Mouse (Mus musculus) midbrain, embryonic 10.5 days (tissue): Measurements from ENCODE around the gene Gm12830. TPM values are rescaled to one million over a fixed set of nuclear protein-coding genes. Genes with fewer than 3 reads are reported as not detected.

Experiments used
- polyA plus RNA-seq: library from polyadenylated mRNA; unstranded; fragments of >200 nt; fragmentation: Nextera tagmentation; extraction: Ambion mirVana; gene quantifications from 2 replicates; pipeline ENCODE4 v1.2.1, GENCODE M21; 2016

Gm12830 gene
- polyA plus RNA-seq, 1 experiment from 2014 or later = not detected

Other genes starting within 250 kb of the Gm12830 start
- gene Foxd2, start 87.2 kb downstream of the Gm12830 start, polyA plus RNA-seq = 2.1 and 3.3 TPM in 2 replicates
- gene Foxe3, start 104.3 kb downstream of the Gm12830 start, polyA plus RNA-seq = 6.7 and 14.7 TPM in 2 replicates
- 86.4 and 90.7 TPM in 2 replicates for gene Cmpk1, start 165.5 kb downstream of the Gm12830 start, polyA plus RNA-seq
- 19.0 and 21.3 TPM in 2 replicates for gene Stil, start 178.4 kb downstream of the Gm12830 start, polyA plus RNA-seq
- gene Tal1, start 234.7 kb downstream of the Gm12830 start, polyA plus RNA-seq = 2.7 and 5.2 TPM in 2 replicates